Mouse (Mus musculus) kidney, postnatal 4 days (tissue): ENCODE data around the gene Tex33.

Experiments
- DNase-seq, 2 experiments: peaks; one replicate each; pipeline ENCODE4 v3.0.0; 2021; ENCODE audit warnings: mixed read lengths in 2 of 2

The Tex33 gene

DNA sequence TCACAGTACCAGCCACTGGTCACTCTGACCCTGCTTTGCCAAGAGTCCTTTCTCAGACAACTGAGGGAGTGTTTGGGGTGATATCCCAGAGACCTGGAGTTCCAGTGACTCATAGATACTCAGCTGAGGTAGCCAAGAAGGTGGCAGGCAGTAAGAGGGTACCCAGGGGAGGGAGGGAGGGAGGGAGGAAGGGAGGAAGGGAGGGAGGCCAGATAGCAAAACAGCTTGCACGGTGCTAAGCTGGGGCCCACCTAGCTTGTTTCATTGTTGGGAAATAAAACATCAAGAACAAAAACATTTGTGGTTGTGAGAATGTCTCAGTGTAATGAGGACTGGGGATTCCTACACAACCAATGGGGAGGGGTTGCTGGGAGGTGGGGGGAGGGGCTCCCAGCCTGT is 18.0 kb upstream of the Tex33 start:
- DNase-seq = no peak

DNA sequence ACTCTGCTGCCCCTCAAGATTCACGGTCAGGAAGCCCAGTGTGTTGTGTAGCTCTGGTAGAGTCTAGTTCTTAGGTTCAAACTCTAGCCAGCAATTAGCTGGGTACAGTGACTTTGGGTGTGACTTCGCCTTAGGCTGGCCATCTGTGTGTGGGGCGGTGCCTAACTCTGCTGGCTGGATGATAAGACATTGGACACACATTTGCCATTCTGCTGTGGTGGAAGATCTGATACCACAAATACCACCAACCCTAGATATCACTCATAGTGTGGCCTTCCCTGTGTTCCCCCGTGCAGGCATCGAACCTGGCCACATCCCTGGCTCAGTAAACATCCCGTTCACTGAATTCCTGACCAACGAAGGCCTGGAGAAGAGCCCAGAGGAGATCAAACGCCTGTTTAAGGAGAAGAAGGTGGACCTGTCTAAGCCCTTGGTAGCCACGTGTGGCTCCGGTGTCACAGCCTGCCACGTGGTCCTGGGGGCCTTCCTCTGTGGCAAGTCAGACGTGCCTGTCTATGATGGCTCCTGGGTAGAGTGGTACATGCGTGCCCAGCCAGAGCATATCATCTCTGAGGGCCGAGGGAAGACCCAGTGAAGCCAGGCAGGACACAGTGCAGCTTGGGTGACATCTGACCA is 17.5 kb upstream of the Tex33 start:
- DNase-seq = no peak

GRCm38 (mm10) chr15:78409570-78410052 is 13.9 kb upstream of the Tex33 start:
- DNase-seq = peak; percentile 39 to 64

GRCm38 (mm10) chr15:78406293-78406934 is 10.7 kb upstream of the Tex33 start, which contains the start of gene Mpst:
Mpst (plus strand) TSS chr15:78406416.
- DNase-seq = peak; percentile 90 to 94

GRCm38 (mm10) chr15:78405517-78406211 is 10.0 kb upstream of the Tex33 start, which contains the start of gene Tst:
Tst (minus strand) TSS chr15:78405907.
- peak; percentile 91 to 96 for DNase-seq

- peak in 1 of 2 experiments; percentile 28 for DNase-seq
Observed at GRCm38 (mm10) chr15:78405098-78405497, 9.4 kb upstream of the Tex33 start.

DNA sequence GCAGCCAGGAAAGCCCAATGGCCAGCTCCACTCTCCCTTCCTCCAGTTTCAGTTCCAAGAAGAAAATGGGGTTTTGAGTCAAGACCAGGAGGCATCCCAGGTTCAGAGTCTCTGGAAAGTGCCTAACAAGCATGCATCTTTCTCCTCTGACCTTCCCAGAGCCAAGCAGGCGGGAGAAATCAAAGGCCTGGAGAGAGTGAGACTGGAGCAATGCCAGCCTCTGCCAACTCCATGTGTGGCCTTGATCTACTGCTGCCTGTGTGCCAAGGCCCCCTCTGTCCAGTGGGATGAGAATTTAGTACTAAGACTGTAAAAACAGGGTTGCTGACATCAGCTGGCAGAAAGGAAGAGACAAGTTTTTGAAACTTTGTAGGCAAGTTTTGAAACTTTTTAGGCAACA is 8.2 kb upstream of the Tex33 start:
- peak; percentile 50 to 70 for DNase-seq

- DNase-seq = peak; percentile 70 to 85
Observed at GRCm38 (mm10) chr15:78403301-78403741, 7.6 kb upstream of the Tex33 start.

DNA sequence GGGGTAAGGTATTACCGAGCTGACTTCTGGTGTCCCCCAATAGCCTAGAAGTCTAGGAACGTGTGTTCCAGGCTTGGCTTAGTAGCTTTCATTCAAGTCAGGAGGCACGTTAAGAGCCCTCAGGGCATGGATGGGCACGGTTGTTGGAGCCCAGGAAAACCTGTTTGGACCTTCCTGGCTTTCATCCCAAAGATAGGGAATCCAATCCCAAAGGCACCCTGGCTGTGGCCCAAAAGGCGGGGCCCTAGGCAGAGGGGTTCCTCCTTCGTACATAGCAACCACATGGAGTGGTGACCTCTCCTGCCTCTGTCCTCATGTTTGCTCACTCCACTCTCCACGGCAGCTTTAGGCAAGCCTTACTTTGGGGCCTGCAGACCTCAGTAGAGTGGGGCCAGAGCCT is 6.7 kb upstream of the Tex33 start:
- peak; percentile 30 to 50 for DNase-seq

GRCm38 (mm10) chr15:78401921-78402320 is 6.2 kb upstream of the Tex33 start:
- peak; percentile 64 to 73 for DNase-seq

DNA sequence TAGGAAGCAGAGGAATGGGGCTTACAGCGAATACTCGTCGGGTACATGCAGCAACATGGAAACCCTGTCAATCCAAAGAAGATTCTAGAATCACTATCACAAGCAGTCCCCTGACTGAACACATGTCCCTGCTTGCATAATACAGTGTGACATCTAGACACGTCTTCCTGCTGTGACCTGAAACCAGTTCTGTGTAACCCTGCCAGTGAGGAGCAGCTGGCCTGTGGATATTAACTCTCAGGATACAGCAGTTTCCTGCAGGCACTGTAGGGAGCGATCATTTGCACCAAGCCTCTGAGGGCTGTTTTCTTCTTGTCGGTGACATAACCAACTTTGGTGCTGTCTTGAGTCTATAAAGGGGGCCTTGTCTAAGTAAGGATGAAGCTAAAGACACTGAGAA is 5.6 kb upstream of the Tex33 start:
- no peak for DNase-seq

- DNase-seq = no peak
Observed at GRCm38 (mm10) chr15:78390855-78391254, 4.9 kb downstream of the Tex33 start.

- DNase-seq = no peak
Observed at GRCm38 (mm10) chr15:78385564-78385963, 10.1 kb downstream of the Tex33 start.

DNA sequence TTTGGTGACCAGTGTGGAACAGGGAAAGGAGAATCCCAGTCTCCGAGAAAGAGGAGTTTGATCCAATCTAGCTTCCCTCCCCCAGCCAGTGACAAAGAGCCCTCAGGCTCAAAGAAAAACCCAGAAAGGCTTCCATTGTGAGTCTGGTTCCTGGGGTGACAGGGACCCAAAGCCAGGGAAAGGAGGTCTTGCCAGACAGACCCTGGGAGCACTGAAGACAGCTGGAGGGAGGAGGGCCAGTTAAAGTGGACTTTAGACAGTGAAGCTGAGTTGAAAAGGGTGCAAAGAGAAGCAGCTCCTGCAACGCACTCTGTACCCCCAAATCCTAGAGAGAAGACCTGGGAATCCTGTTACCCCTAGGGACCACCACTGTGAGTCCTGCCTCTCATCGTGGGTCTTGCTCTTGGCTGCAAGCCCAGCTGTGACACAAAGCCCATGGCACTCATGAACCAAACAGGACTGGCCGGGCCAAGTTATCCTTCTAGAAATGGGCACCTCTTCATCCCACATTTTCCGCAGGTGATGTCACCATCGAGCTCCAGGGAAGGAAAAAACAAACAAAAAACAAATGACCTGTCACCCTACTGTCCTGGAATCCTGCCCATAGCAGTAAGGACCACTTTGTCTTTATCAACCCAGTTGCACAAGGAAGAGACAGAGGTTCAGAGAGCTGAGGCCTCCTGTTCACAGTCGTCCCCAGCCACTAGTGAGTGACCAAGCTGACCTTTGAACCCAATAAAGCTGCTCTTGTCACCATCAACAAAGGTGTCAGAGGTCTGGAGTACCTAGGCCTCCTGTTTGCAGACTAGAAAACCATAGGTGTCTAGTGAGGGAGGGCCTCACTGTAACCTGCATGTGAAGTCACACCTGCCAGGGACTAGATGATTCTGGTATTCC is 11.2 kb downstream of the Tex33 start:
- no peak for DNase-seq

- DNase-seq = peak; percentile 29 to 47
Observed at GRCm38 (mm10) chr15:78383450-78384219, 12.1 kb downstream of the Tex33 start.

DNA sequence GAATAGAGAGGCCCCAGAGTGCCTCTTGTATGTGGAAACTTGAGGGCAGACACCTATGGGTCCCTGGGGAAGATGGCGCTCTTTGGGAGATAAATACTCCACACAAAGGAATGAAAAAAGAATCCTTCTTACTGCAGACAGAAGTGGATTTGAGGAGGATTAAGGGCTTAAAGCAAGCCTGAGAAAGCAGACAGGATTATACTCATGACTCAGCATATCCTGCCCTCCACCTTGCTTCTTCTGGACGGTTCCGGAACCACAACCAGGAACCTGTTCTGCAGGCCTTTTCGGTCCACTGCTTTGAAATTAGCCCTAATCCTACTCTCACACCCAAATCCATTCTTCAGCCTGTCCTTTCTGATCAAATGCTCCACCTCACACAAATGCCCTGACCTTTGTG is 13.6 kb downstream of the Tex33 start:
- no peak for DNase-seq

- no peak for DNase-seq
Observed at GRCm38 (mm10) chr15:78380741-78381140, 15.0 kb downstream of the Tex33 start.

GRCm38 (mm10) chr15:78380208-78380607 is 15.5 kb downstream of the Tex33 start:
- no peak for DNase-seq

- DNase-seq = no peak
Observed at GRCm38 (mm10) chr15:78378556-78378955, 17.2 kb downstream of the Tex33 start.

DNA sequence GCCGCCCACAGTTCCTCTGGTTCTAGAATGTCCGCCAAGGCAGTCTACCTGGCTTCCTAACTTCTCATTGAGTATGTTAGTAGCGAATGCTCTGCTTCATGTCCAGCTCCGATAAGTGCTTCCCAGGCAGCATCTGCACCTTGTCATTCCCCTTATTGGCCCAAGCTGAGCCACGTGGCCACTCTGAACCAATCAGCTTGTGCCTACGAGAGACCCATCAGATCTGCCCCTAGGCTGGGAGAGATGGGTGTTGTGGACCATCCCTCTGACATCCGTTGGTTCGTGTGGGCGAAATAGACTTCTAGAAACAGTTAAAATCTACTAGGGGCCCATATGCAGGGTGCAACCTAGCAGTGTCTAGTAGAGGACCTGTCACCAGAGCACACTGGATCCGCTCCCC is 17.9 kb downstream of the Tex33 start:
- DNase-seq = no peak

DNA sequence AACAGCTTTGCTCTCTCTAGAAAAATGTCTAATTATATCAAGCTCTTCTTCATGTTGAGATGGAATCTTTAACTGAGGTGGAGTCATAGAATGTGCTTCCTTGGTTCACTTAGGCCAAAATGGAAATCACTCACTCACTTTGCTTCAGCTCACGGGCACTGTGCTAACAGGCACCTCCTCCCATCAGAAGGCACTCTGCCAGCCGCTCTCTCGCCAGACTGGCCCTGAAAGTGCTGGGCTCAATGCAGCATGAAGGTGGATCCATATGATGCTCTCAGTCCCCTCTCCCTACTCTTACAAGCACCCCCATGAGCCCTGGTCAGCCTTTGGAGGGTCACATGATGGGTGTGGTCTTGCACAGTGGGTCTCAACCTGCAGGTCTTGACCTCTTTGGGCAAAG is 21.5 kb downstream of the Tex33 start:
- peak in 1 of 2 experiments; percentile 15 for DNase-seq

DNA sequence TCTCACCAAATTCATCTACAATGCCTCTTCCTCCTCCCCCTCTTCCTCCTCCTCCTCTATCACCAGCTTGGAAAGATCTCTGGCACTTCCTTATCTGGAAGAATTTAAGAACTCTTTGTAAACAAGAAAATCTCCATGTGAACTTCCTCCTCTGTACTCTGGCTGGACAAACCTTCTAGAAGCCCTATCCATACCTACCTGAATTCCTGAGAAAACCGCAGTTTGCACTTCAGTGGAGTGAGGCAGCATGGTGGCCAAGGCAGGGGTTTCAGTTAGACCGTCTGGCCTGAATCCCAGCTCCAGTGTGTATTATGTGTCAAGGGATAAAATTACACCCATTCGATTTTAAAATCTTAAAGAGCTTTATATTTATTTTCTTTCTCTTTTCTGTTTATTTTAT is 22.9 kb downstream of the Tex33 start:
- DNase-seq = no peak
